Mouse (Mus musculus) kidney, postnatal 14 days (tissue): ENCODE measurements around the gene Sox5.

Experiments used
- DNase-seq: peaks from one replicate; pipeline ENCODE4 v3.0.0; 2022; ENCODE audit warnings: mixed read lengths

The Sox5 gene

DNA sequence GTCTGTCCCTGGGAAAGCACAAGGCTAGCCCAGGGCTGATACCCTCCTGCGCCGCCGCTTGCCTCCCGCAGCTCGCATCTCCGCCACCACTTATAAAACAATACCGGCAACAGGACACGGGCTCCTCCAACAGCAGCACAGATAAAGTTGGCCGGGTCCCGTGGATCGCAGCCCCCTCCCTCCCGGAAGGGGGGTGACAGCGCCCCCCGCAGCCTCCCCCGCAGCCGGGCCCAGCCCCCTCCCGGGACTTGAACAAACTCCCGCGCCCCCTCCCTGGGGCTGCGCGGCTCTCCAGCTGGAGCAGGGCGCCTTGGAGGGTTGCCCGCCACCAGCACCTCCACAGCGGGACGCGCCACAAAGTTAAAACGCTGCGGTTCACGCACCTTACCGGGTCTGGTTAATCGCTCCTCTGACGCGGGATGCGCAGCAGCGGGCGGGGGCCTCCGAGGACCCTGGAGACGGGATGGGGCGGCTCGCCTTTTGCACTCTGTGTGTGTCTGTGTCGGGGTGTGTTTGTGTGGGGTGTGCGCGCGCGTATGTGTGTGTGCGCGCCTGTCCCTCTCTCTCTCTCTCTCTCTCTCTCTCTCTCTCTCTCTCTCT, at the start of gene Sox5:
Sox5 (minus strand) TSS at position 547 of the 600 bp plus-strand sequence.
- DNase-seq: peak; percentile 78

DNA sequence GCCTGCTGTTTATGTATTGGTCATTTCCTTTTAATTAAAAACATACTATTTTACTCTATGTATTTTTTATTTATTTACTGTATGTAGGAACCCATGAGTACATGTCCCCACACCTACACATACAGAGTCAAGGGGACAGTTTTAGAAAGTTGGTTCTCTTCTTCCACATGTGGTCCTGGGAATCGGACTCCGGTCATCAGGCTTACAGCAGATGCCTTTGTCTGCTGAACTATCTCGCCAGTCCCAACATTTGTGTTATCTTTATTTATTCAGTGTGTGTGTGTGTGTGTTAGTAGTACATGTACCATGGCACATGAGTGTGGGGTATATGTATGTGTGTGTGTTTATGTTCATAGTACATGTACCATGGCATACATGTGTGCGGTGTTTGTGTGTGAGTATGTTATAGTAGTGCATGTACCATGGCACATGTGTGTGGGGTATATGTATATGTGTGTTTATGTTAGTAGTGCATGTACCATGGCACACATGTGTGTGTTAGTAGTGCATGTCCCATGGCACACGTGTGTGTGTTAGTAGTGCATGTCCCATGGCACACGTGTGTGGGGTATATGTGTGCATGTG, 43.3 kb upstream of the Sox5 start:
- DNase-seq: no peak

- no peak for DNase-seq
Measured at GRCm38 (mm10) chr6:144824153-144824552, 42.4 kb upstream of the Sox5 start.

DNA sequence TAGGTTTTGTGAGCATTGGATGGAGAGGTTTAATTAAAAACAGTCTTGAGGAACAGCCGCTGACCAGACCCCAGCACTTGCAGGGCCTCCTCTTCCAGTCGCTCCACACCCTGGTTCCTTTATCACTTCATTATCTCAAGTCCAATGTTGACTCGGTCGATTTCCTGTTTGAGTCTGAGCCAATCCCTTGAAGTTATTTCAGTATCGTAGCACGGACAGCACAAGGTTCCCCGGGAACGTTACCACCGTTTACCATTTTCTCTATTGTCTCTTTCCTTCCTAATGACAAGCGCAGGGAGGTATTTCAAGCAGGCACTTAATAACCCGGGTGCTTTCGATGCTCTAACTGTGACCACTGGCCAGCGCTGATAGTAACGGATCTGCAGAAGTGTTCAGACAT, 40.8 kb upstream of the Sox5 start:
- DNase-seq: no peak

DNA sequence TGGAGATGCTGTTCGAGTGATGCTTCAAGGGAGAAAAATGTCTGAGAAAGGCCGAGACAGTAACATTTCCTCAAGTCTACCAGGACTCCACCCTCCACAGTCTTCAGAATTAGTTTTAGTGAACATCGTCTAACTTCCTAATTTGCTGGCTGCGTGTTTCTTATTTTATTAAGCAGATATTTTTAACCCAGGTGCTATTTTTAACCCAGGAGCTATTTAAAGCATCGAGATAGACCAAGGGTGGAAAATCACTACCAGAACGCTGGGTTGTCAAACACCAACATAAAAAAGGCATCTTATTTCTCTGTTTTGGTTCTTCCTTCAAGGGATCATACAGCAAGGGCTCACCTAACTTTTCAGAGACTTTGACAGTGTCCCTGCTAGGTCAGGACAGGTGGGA, 39.2 kb upstream of the Sox5 start:
- no peak for DNase-seq

- DNase-seq: no peak
Measured at GRCm38 (mm10) chr6:144818016-144818415, 36.2 kb upstream of the Sox5 start.

DNA sequence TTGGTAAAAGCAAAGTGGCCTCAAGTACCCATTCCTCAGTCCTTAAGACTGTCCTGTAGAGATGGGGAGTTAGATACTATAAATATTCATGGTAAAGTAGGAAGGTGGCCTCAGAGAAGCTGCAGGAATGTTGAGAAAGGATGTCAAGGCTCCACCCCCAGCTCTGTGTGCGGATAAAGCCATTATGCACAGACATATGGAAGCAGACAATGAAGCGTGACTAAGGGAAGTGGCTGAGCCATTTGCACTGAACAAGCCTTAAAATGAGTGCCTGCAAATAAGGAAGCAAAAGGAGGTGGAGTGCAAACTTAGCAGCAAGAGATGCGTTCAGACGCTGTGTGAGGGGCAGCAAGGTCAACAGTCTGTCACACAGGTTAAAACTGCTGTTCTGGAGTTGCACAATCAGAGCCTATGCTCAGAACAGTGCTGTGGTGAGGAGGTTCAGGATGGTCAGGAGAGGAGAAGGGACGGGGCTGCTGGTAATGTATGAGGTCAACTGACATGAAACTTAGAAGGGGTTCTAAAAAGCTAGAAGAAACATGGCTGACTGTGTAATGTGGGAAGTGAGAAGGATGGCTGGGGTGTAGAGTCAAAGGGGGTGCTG, 35.7 kb upstream of the Sox5 start:
- DNase-seq: no peak

DNA sequence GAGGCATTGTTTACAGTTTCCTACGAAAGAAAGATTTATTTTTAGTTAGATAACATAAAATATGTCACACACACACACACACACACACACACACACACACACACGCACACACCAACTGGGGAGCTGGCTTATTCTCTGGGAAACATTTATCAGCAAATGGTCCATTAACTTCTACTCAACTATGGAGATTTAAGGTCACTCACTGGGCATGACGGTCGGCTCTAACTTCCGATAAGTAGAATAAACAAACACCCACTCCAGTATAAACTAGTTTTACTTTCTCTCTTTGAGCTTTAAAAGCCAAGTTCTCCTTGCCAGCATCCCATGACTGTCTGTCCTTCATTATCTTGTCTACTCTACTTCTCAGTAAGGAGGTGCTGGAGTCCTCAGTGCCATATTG, 33.8 kb upstream of the Sox5 start:
- no peak for DNase-seq

DNA sequence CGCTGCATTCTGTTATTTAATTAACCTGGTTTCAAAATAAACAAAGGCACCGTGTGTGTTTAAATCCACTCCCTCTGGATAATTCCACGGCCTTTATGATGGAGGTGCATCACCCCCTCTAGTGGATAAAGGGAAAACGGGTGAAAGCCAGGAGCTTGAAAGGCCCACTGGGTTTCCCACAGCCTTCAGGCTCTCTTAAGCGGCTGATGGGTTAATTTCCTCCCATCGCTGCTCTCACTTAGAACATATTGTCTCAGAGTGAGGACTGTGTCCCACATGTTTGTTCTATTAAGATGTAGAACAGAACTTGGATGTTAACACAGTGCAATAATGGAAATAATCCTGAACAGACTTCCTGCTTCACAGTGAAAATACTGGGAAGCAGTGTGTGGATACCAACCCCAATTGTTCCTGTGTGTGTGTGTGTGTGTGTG, 33.2 kb upstream of the Sox5 start:
- DNase-seq: peak; percentile 56

DNA sequence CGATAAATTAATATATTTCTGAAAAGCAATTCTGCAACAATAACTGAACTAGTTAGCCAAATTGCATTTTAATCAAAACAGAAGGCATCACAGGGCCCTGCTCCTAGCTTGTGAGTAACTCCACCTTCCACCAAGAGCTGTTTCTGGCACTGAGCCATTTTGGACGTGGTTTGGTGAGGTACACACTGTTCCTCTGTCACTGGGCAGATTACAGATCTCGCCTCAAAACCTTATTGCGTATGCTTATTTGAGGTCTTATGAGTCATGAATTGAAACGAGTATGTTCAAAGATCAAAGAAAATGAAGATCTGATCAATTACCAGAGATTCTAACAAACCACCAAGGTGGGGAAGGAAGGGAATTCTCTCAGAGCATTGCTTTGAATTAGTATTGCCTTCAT, 22.5 kb upstream of the Sox5 start:
- no peak for DNase-seq

GRCm38 (mm10) chr6:144803063-144803462, 21.3 kb upstream of the Sox5 start:
- DNase-seq: no peak

DNA sequence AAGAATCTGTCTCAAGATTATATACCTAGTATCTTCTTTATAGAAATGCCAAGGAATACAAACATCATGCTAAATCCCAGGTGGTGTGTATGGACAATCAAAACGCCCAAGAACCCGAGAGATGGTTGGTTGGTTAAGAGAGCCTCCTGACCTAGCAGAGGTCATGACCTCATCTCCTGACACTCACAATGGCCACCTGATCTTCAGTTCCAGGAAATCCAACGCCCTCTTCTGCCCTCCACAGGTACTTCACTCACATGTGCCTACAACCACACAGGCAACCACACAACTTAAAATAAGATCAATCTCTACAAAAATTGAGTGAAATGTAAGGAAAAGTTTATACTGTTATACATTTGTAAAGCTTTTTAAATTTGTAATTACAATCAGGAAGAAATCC, 12.6 kb upstream of the Sox5 start:
- DNase-seq: no peak

- DNase-seq: no peak
Measured at GRCm38 (mm10) chr6:144792871-144793270, 11.1 kb upstream of the Sox5 start.

- DNase-seq: no peak
Measured at GRCm38 (mm10) chr6:144783295-144783694, 1.5 kb upstream of the Sox5 start.

GRCm38 (mm10) chr6:144782866-144783265, 1.1 kb upstream of the Sox5 start:
- no peak for DNase-seq

DNA sequence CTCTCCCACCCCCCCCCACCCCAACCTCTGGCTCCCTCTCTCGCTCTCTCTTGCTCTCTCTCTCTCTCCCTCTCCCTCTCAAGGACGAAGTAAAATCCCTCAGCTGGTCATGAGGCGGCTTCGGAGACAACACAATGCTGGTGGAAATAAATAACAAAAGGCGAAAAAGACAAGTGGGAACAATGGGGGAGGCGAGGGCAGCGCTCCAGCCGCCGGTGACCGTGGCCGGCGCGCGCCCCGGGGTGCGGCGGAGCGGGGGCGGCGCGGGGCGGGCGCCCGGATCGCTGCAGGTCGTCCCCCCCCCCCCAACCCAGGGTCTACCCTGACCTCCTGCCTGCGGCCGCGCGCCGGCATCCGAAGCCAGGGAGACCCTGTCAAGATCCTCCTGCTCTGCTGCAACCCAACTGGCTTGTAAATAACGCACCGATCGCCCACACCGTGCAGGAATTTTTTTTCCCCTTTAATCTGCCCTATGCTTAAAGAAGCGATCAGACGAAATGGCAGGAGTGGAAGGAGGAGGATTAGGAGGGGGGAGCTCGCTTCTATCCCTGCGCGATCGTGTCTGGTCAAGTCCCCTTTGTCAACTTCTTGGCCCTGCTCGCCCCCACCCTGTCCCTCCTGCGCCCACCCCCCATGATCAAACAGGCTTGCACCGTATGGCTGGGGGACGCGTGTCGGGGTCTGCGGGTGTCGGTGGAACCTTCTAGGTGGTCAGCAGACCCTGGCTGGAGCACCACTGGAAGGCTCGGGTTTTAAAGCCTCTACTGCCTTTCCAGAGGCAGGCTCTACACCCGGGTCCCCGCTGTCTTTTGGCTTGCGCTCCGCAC, 467 bp upstream of the Sox5 start:
- DNase-seq: peak; percentile 30

GRCm38 (mm10) chr6:144780608-144781285, 1.0 kb downstream of the Sox5 start:
- no peak for DNase-seq

DNA sequence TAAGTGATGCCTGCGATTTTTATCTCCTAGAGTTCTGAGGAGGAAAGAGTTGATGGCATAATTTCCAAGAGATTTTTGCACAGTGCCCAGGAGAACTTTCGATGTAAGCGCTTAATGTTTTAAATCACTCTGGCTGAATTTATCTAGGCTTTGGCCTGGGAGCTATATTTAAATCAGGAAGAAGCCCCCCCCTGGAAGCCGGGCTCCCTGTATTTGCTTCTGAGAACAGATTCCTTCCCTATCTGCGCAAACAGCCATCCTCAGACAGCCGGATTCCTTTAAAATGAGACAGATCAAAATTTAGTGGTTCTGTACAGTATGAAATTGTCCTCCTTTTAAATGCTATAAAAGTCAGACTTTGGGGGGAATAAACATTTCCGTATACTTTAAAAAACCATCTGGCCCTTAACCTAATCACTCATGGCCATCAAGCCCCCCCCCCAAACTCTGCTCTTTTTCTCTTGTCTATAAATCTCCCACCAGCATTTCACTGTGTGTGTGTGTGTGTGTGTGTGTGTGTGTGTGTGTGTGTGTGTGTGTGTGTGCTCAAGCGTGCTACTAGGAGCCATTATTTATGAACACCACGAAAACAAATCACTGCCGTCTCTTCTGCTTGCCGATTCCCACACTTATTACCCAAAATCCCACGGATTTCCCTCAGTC, 1.7 kb downstream of the Sox5 start:
- DNase-seq: peak; percentile 60

DNA sequence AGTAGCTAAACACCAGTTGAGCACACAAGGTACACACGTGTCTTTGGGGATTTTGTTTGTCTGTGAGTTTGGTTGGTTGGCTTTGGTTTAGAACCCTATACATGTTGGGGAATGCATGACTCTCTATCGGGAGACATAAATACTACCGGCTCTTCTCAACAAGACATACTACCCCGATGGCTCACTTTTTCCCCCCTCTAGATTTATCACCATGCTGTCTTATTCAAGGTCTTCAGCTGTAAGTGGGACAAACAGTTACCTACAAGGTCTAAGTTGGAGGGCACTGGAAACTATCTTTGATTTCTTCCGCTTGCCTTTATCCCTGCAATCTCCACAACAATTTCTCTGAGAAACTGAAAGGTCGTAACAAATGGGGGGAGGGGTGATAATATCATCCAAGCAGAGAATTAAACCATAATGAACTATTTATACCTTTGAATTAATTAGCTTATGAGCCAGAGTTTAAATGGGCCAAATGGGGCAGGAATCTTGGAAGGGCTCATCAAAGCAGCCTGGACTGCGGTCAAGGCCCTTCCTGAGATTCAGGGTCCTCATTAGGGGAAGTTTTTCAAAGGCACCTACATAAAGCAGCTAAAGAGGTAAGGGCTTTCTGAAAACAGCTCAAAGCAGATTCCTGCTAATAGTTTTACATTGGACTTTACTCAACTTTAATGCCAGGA, 4.3 kb downstream of the Sox5 start:
- DNase-seq: no peak

GRCm38 (mm10) chr6:144773736-144774135, 8.0 kb downstream of the Sox5 start:
- no peak for DNase-seq

DNA sequence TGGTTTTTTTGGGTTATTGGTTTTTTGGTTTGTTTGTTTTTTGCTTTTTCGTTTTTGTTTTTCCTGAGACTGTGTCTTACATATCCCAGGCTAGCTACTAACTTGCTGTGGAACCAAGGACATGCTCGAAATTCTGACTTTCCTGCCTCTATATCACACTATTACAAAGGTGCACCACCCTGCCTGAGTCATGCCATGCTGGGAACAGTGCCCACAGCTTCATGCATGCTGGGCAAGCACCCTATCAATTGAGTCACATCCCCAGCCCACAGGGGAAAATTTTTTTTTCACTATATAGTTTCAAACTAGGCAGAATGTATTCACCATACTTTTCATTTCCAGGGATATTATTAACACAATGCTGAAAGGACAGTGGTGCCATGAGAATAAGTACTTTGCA, 8.8 kb downstream of the Sox5 start:
- DNase-seq: no peak
